Mouse (Mus musculus): ENCODE data around the gene Thop1.
A peak's percentile ranks its signal among the peaks of the same experiment; 100 is the strongest.

Gene Thop1

GRCm38 (mm10) chr10:81106113-81106721, 36.4 kb downstream of the Thop1 start:
- DNase-seq (ENCODE audit: low read depth), result peak; percentile 86

DNA sequence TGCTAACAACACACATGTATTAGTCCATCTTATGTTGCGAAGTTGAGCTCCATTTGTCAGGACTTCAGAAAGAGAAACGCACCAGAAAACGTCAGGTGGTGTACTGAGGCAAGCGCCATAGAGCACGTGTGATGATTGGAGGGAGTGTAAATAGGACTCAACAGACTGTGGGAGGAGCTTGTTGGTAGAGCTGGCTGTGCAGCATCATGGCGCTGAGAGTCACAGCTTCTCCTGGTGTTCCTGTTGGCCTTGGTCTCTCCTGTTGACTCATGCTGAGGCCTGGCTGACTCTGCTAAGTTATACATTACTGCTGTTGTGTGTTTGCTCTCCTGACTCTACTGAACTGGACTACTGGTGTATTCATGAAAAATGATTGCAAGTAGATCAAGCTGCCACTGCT, 43.1 kb downstream of the Thop1 start:
- no peak for DNase-seq (ENCODE audit: low read depth)

DNA sequence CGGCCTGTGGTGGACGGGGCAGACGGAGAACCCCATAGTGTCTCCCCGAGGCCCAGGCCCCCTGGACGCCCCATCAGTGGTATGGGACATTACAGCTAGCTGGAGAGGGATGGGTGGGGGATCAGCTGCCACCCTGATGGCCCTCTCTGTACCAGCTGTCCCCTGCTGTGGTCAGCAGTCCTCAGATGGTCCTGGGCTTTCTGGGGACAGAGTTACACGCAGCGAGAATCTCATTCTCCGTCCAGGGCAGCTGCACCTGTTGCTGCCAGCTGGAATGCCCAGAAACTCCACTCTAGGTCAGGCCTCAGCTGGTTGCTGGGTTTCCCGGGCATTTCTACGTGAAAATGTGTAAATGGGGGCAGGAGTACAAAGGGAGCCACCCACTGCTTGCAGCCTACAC, 49.8 kb downstream of the Thop1 start:
- no peak for DNase-seq (ENCODE audit: low read depth)

DNA sequence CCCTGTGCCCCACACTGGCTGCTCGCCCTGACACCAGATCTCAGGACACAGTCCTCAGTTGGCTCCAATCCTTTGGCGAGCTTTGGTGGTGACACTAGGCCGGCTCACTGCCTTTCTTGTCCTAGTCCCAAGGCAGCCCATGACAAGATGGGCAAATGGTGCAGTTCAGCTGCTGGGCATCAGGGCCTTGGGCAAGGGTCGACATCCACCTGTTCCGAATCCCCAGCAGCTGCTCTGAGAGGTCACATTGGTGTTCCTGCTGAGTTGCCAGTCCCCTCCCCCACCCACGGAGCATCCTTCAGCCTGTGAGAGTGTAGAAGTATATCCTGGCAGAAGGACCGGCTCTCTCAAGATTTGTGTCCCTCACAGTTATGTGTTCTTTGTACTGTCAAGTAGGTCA, 50.8 kb downstream of the Thop1 start:
- no peak for DNase-seq (ENCODE audit: low read depth)

DNA sequence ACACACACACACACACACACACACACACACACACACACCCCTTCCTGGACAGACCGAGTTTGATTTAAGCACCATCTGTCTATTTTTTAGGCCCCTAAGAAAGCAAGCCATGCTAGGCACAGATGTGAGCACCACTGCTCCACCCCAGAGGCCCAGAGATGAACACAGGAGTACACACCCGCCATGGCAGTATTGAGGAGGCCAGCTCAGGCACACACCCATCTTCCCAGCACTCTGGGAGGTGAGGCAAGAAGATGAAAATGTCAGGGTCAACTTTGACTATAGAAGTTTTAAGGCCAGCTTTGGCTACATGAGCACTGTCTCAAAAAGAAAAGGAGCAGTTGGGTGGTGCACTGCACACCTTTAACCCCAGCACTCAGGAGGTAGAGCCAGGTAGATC, 53.1 kb downstream of the Thop1 start:
- DNase-seq (ENCODE audit: low read depth), result no peak

- DNase-seq (ENCODE audit: low read depth), result no peak
These were observed 53.7 kb downstream of the Thop1 start for GRCm38 (mm10) chr10:81123500-81123899.

Measured in c-Kit-positive CD71-positive TER-119-negative erythroid progenitor cells, embryonic 14.5 days (primary cell).